Mouse (Mus musculus) liver, embryonic 11.5 days (tissue): ENCODE data around the gene Abhd2. TPM values are rescaled to one million over a fixed set of nuclear protein-coding genes. Genes with fewer than 3 reads are reported as not detected.

Experiments used
- ATAC-seq: fragments of 200-750 bp; cut with Nextera tagmentation; replicated peaks from 2 replicates; pipeline ENCODE4 v1.8.0; 2017; ENCODE audit warnings: moderate number of reproducible peaks, mild to moderate bottlenecking, moderate TSS enrichment, moderate library complexity; ENCODE audit not compliant: low FRiP score
- DNase-seq: peaks from one replicate; pipeline ENCODE4 v3.0.0-alpha.2; 2017; ENCODE audit warnings: low spot score
- H3K27ac ChIP-seq: fragments of 300-500 bp; sonication (generic); 2 replicates; pipeline ENCODE4 v1.5.1; 2014; ENCODE audit warnings: mild to moderate bottlenecking, low read depth, low read length, control low read depth
- H3K27me3 ChIP-seq: fragments of 300-500 bp; sonication (generic); replicated peaks from 2 replicates; pipeline ENCODE4 v1.6.1; 2014; ENCODE audit warnings: low read length, mixed read lengths; ENCODE audit not compliant: control insufficient read depth, insufficient read depth
- H3K36me3 ChIP-seq: fragments of 300-500 bp; sonication (generic); 2 replicates; pipeline ENCODE4 v1.6.1; 2014; ENCODE audit warnings: mild to moderate bottlenecking, low read length, moderate library complexity, mixed read lengths; ENCODE audit not compliant: control insufficient read depth, insufficient read depth
- H3K4me1 ChIP-seq: fragments of 300-500 bp; sonication (generic); replicated peaks from 2 replicates; pipeline ENCODE4 v1.6.1; 2014; ENCODE audit warnings: low read length, mixed read lengths; ENCODE audit not compliant: control insufficient read depth, insufficient read depth
- H3K4me2 ChIP-seq: fragments of 300-500 bp; sonication (generic); 2 replicates; pipeline ENCODE4 v1.6.1; 2014; ENCODE audit warnings: mild to moderate bottlenecking, control low read depth, moderate library complexity
- H3K4me3 ChIP-seq: fragments of 300-500 bp; sonication (generic); 2 replicates; pipeline ENCODE4 v1.5.1; 2014; ENCODE audit warnings: low read depth, low read length, control low read depth
- H3K9ac ChIP-seq: fragments of 300-500 bp; sonication (generic); 2 replicates; pipeline ENCODE4 v1.6.1; 2014; ENCODE audit warnings: low read depth, low read length, control low read depth
- H3K9me3 ChIP-seq: fragments of 300-500 bp; sonication (generic); 2 replicates; pipeline ENCODE4 v1.6.1; 2016; ENCODE audit warnings: low read length, inconsistent platforms, mixed read lengths; ENCODE audit not compliant: control insufficient read depth
- WGBS: fragments of 180-500 bp; shearing (Covaris S2); extraction: QIAGEN DNeasy Blood & Tissue Kit; methylation state at CpG from one replicate; pipeline ENCODE4 v1.1.7; 2014; 5-methylcytosine and 5-hydroxymethylcytosine counted together
- polyA plus RNA-seq: library from polyadenylated mRNA; unstranded; fragments of >200 nt; fragmentation: Nextera tagmentation; extraction: Ambion mirVana; gene quantifications from 2 replicates; pipeline ENCODE4 v1.2.1, GENCODE M21; 2014

Gene Abhd2
- polyA plus RNA-seq, 1 experiment from 2014 or later = 11.5 TPM

DNA sequence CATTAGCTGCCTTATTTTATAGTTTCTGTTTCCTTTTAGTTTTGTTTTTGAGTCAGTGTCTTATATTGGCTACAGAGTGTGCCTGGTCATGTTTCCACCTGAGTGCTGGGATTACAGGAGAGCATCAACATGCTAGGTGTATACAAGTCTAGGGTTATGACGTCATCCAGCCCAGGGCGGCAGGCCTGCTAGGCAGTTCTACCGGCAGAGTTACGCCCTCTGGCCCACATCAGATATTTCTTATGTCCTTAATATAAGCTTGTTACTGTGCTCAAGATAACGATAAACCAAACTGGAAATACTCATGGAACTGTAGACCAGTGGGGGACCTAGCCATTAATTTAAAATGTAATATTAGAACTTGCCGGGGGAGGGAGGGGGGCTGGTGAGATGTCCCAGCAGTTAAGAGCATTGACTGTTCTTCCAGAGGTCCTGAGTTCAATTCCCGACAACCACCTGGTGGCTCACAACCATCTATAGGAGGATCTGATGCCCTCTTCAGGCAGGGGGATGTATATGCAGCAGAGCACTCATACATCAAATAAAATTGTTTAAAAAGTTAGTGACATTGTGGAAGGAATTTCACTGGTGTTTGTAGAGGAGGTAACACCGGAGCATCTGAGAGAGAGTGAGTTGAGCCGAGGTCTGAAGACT, 120.0 kb downstream of the Abhd2 start:
- no peak for DNase-seq
- no peaks in the 10 kb centered on the region for H3K27me3 ChIP-seq

DNA sequence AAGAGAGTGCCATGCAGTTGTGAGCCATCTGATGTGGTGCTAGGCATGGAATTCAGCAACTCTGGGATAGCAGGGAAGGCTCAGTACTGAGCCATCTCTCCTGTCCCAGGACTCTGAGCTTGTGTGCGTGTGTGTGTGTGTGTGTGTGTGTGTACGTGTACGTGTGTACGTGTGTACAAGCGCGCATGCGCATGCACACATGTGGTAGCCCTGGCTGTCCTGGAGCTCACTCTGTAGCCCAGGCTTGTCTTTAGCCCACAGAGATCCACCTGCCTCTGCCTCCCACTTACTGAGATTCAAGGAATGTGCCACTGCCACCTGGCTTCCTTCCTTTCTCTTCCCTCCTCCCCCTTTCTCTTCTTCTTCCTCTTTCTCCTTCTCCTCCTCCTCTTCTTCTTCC, 120.9 kb downstream of the Abhd2 start:
- Histone ChIP-seq H3K36me3 (peaks cover 2% of the 10 kb centered on the region; the same call in 1 of the 2 replicates), H3K4me1 (peaks cover 5% of the 10 kb centered on the region; the same call in 1 of the 2 replicates), H3K4me2 (no peak overlapping the region), H3K27me3 (no peaks in the 10 kb centered on the region), H3K4me3 (no peak overlapping the region), H3K27ac (no peak overlapping the region), H3K9ac (no peak overlapping the region), H3K9me3 (no peaks in the 10 kb centered on the region)
- DNase-seq = no peak
- WGBS = 91% methylated on average over 7 of the region's 7 CpGs
- no peak for ATAC-seq

More for the DNA sequence above, 120.0 kb downstream of the Abhd2 start:
- peak overlapping the region; percentile 72 for H3K4me3 ChIP-seq
- ATAC-seq = peak; percentile 64
- 52% methylated on average over 9 of the region's 9 CpGs for WGBS
- peaks cover 2% of the 10 kb centered on the region; the same call in 1 of the 2 replicates for H3K36me3 ChIP-seq
- H3K9ac ChIP-seq = peak overlapping the region; percentile 84
- H3K9me3 ChIP-seq = no peaks in the 10 kb centered on the region
- peak overlapping the region; percentile 94 for H3K4me2 ChIP-seq
- H3K4me1 ChIP-seq = peaks cover 5% of the 10 kb centered on the region; the same call in 1 of the 2 replicates
- peak overlapping the region; percentile 88 for H3K27ac ChIP-seq

DNA sequence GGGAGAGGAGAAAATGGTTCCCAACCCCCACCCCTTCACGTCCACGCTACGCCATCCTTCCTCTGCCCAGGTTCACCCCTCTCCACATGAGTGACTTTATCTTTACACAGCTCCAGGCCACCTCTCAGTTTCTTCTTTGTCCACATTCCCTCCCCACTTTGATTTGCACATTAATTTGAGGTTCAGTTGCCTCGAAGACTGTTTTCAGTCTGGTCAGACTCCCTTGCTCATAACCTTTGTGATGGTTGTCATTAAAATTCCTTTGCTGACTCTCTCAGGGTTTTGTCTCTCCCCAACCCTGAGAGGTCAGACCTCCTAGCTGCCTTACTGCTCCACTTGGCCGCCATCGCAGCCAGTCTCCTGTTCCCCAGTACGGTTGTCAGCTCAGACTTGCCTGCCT, 121.7 kb downstream of the Abhd2 start:
- WGBS = 81% methylated on average over 7 of the region's 7 CpGs
- H3K36me3 ChIP-seq = peaks cover 2% of the 10 kb centered on the region; the same call in 1 of the 2 replicates
- no peak for ATAC-seq

GRCm38 (mm10) chr7:79395186-79395585, 122.2 kb downstream of the Abhd2 start:
- no peak for DNase-seq
- no peak for ATAC-seq
- 85% methylated on average over 7 of the region's 7 CpGs for WGBS
- H3K36me3 ChIP-seq = peaks cover 2% of the 10 kb centered on the region; the same call in 1 of the 2 replicates
- peaks cover 5% of the 10 kb centered on the region for H3K4me1 ChIP-seq
- H3K4me3 ChIP-seq = no peak overlapping the region
- H3K9me3 ChIP-seq = no peaks in the 10 kb centered on the region
- H3K9ac ChIP-seq = no peak overlapping the region
- H3K4me2 ChIP-seq = no peak overlapping the region
- H3K27me3 ChIP-seq = no peaks in the 10 kb centered on the region
- no peak overlapping the region for H3K27ac ChIP-seq

More for the DNA sequence above, 121.7 kb downstream of the Abhd2 start:
- Histone ChIP-seq H3K4me3 (no peak overlapping the region), H3K27me3 (no peaks in the 10 kb centered on the region), H3K9me3 (no peaks in the 10 kb centered on the region), H3K27ac (no peak overlapping the region), H3K9ac (no peak overlapping the region), H3K4me2 (no peak overlapping the region), H3K4me1 (peaks cover 5% of the 10 kb centered on the region)
- DNase-seq = no peak

DNA sequence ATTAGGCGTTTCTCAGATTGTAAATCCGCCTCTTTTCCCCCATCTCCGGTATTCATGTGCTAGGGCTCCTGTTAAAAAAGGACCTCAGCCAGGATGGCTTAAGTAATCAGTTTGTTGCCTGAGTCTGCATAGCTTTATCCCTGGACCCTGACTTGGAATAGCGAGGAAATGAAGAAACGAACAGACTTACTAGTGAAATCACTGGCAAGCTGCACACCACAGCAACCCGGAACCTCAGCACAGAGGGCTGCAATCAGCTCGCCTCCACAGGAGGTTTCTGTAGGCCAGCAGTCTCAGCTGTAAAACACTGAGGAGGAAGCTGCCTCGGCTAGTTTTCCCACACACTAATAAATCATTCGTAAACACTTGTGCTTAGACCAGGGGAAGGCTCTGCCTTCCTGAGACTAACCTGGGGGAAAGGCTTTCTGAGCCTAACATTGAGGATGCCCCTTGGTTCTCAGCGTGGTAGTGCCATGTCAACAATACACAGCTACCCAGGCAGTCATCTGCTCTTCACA, 124.5 kb downstream of the Abhd2 start:
- ATAC-seq = no peak
- Histone ChIP-seq H3K4me2 (no peak overlapping the region), H3K9ac (no peak overlapping the region), H3K27me3 (no peaks in the 10 kb centered on the region), H3K36me3 (peaks cover 2% of the 10 kb centered on the region; the same call in 1 of the 2 replicates), H3K4me1 (peaks cover 5% of the 10 kb centered on the region), H3K4me3 (no peak overlapping the region), H3K9me3 (no peaks in the 10 kb centered on the region), H3K27ac (no peak overlapping the region)
- 77% methylated on average over 10 of the region's 10 CpGs for WGBS
- no peak for DNase-seq

DNA sequence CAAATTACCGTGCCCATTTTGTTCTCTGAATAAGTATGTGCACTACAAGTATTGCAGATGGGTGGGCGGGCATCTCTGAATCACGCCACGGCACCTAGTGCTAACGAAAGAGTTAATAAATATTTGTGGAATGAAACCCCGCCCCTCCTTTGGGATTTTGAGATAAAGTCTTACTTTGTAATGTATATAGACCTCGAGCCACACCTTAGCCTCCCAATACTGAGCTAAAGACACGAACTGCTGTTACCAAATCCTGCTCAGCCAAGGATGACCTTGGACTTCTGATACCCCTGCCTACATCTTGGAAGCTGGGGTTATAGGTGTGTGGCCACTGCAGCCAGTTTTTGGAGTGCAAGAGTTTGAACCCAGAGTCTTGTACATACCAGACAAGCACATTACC, 125.4 kb downstream of the Abhd2 start:
- Histone ChIP-seq H3K27ac (no peak overlapping the region), H3K4me3 (no peak overlapping the region), H3K4me1 (peaks cover 2% of the 10 kb centered on the region; the same call in 1 of the 2 replicates), H3K4me2 (no peak overlapping the region), H3K27me3 (no peaks in the 10 kb centered on the region), H3K9ac (no peak overlapping the region), H3K36me3 (peaks cover 2% of the 10 kb centered on the region; the same call in 1 of the 2 replicates), H3K9me3 (no peaks in the 10 kb centered on the region)
- no peak for DNase-seq
- ATAC-seq = no peak
- 74% methylated on average over 8 of the region's 8 CpGs for WGBS

GRCm38 (mm10) chr7:79398971-79399370, 126.0 kb downstream of the Abhd2 start:
- DNase-seq = no peak
- no peaks in the 10 kb centered on the region for H3K27me3 ChIP-seq
- H3K4me3 ChIP-seq = no peak overlapping the region
- WGBS = 76% methylated on average over 12 of the region's 12 CpGs
- no peak overlapping the region for H3K27ac ChIP-seq
- no peak overlapping the region for H3K9ac ChIP-seq
- ATAC-seq = no peak
- H3K4me2 ChIP-seq = no peak overlapping the region
- no peaks in the 10 kb centered on the region; the same call in 1 of the 2 replicates for H3K4me1 ChIP-seq
- H3K9me3 ChIP-seq = no peaks in the 10 kb centered on the region
- H3K36me3 ChIP-seq = peaks cover 2% of the 10 kb centered on the region; the same call in 1 of the 2 replicates

- Histone ChIP-seq H3K36me3 (peaks cover 2% of the 10 kb centered on the region; the same call in 1 of the 2 replicates), H3K9me3 (no peaks in the 10 kb centered on the region), H3K4me1 (no peaks in the 10 kb centered on the region; the same call in 1 of the 2 replicates), H3K27ac (no peak overlapping the region), H3K9ac (no peak overlapping the region), H3K4me2 (no peak overlapping the region), H3K27me3 (no peaks in the 10 kb centered on the region), H3K4me3 (no peak overlapping the region)
- 79% methylated on average over 3 of the region's 3 CpGs for WGBS
- ATAC-seq (no peak), DNase-seq (no peak)
Observed at GRCm38 (mm10) chr7:79400296-79400695, 127.3 kb downstream of the Abhd2 start.
